Mouse (Mus musculus): ENCODE data around the gene Spint2. TPM values are rescaled to one million over a fixed set of nuclear protein-coding genes. Genes with fewer than 3 reads are reported as not detected.
"Not testable (repeated sequence)": the region's sequence is repeated elsewhere in the genome, so short reads cannot be mapped to it uniquely, and the experiment has no call there.

Gene Spint2
- polyA plus RNA-seq, 1 experiment from 2014 or later: 79.3 TPM

GRCm38 (mm10) chr7:29244732-29245416 lies 36.8 kb downstream of the Spint2 start:
- Histone ChIP-seq H3K27ac (replicated peaks) (no peak overlapping the region), H3K9me3 (no peaks in the 10 kb centered on the region), H3K4me1 (peaks cover 31% of the 10 kb centered on the region), H3K36me3 (replicated peaks) (peaks cover 44% of the 10 kb centered on the region), H3K4me3 (no peak overlapping the region), H3K27me3 (replicated peaks; ENCODE audit: low read depth, poor library complexity, severe bottlenecking) (peaks cover 25% of the 10 kb centered on the region)
- no peak for DNase-seq (ENCODE audit: low spot score)
- 84% methylated on average over 7 of the region's 7 CpGs for WGBS

- peak; percentile 99 for DNase-seq (ENCODE audit: low spot score)
- Histone ChIP-seq H3K9me3 (no peaks in the 10 kb centered on the region), H3K27ac (replicated peaks) (peak within 1 kb of the TSS; percentile 87), H3K36me3 (replicated peaks) (peaks cover 8% of the 10 kb centered on the region; the same call in 1 of the 2 replicates), H3K27me3 (replicated peaks; ENCODE audit: low read depth, poor library complexity, severe bottlenecking) (peaks cover 13% of the 10 kb centered on the region), H3K4me1 (peaks cover 13% of the 10 kb centered on the region), H3K4me3 (peak within 1 kb of the TSS; percentile 78)
- WGBS: under 1% methylated on average over 60 of the region's 60 CpGs
Observed at GRCm38 (mm10) chr7:29238019-29238967, 43.4 kb downstream of the Spint2 start, which contains the start of gene Yif1b. Gene Yif1b (plus strand): TSS chr7:29238329.

GRCm38 (mm10) chr7:29237596-29237995 lies 44.1 kb downstream of the Spint2 start:
- peak overlapping the region; percentile 78 for H3K4me3 ChIP-seq
- peak overlapping the region; percentile 87 for H3K27ac ChIP-seq (replicated peaks)
- not testable (repeated sequence) for DNase-seq (ENCODE audit: low spot score); H3K9me3 ChIP-seq; H3K36me3 ChIP-seq (replicated peaks)
- peaks cover 20% of the 10 kb centered on the region for H3K27me3 ChIP-seq (replicated peaks; ENCODE audit: low read depth, poor library complexity, severe bottlenecking)
- 34% methylated on average over 6 of the region's 6 CpGs for WGBS
- peaks cover 13% of the 10 kb centered on the region for H3K4me1 ChIP-seq

GRCm38 (mm10) chr7:29236593-29236992 lies 45.1 kb downstream of the Spint2 start:
- no peak overlapping the region for H3K4me3 ChIP-seq
- H3K9me3 ChIP-seq: no peaks in the 10 kb centered on the region

GRCm38 (mm10) chr7:29234661-29235060 lies 47.1 kb downstream of the Spint2 start:
- Histone ChIP-seq H3K9me3 (no peaks in the 10 kb centered on the region), H3K4me1 (peaks cover 25% of the 10 kb centered on the region), H3K36me3 (replicated peaks) (no peaks in the 10 kb centered on the region), H3K4me3 (no peak overlapping the region), H3K27me3 (replicated peaks; ENCODE audit: low read depth, poor library complexity, severe bottlenecking) (peaks cover 49% of the 10 kb centered on the region), H3K27ac (replicated peaks) (no peak overlapping the region)
- WGBS: 72% methylated on average over 5 of the region's 5 CpGs
- no peak for DNase-seq (ENCODE audit: low spot score)

More at GRCm38 (mm10) chr7:29236593-29236992, 45.1 kb downstream of the Spint2 start:
- Histone ChIP-seq H3K4me1 (peaks cover 22% of the 10 kb centered on the region), H3K27me3 (replicated peaks; ENCODE audit: low read depth, poor library complexity, severe bottlenecking) (peaks cover 30% of the 10 kb centered on the region), H3K27ac (replicated peaks) (no peak overlapping the region), H3K36me3 (replicated peaks) (peaks cover 4% of the 10 kb centered on the region; the same call in 1 of the 2 replicates)
- no peak for DNase-seq (ENCODE audit: low spot score)
- 85% methylated on average over 4 of the region's 4 CpGs for WGBS

GRCm38 (mm10) chr7:29233745-29234144 lies 48.0 kb downstream of the Spint2 start:
- H3K4me3 ChIP-seq: no peak overlapping the region
- DNase-seq (ENCODE audit: low spot score): no peak
- H3K36me3 ChIP-seq (replicated peaks): no peaks in the 10 kb centered on the region
- H3K9me3 ChIP-seq: no peaks in the 10 kb centered on the region
- peaks cover 56% of the 10 kb centered on the region for H3K27me3 ChIP-seq (replicated peaks; ENCODE audit: low read depth, poor library complexity, severe bottlenecking)
- no peak overlapping the region for H3K27ac ChIP-seq (replicated peaks)
- 85% methylated on average over 6 of the region's 6 CpGs for WGBS
- peaks cover 19% of the 10 kb centered on the region for H3K4me1 ChIP-seq

- H3K27ac ChIP-seq (replicated peaks): peak within 1 kb of the TSS; percentile 79
- H3K36me3 ChIP-seq (replicated peaks): no peaks in the 10 kb centered on the region
- WGBS: 1% methylated on average over 62 of the region's 62 CpGs
- peaks cover 56% of the 10 kb centered on the region for H3K27me3 ChIP-seq (replicated peaks; ENCODE audit: low read depth, poor library complexity, severe bottlenecking)
- H3K4me1 ChIP-seq: peaks cover 17% of the 10 kb centered on the region
- peak within 1 kb of the TSS; percentile 70 for H3K4me3 ChIP-seq
- no peaks in the 10 kb centered on the region for H3K9me3 ChIP-seq
- peak; percentile 49 for DNase-seq (ENCODE audit: low spot score)
Observed at GRCm38 (mm10) chr7:29232247-29233013, 49.3 kb downstream of the Spint2 start, which contains the start of gene Kcnk6. Gene Kcnk6 (minus strand): TSS chr7:29232515.

- Histone ChIP-seq H3K36me3 (replicated peaks) (no peaks in the 10 kb centered on the region), H3K4me1 (peaks cover 17% of the 10 kb centered on the region), H3K27ac (replicated peaks) (no peak overlapping the region), H3K9me3 (no peaks in the 10 kb centered on the region), H3K27me3 (replicated peaks; ENCODE audit: low read depth, poor library complexity, severe bottlenecking) (peaks cover 56% of the 10 kb centered on the region), H3K4me3 (peak overlapping the region; percentile 70; the same call in 1 of the 2 replicates)
- DNase-seq (ENCODE audit: low spot score): no peak
- 52% methylated on average over 3 of the region's 3 CpGs for WGBS
Observed at GRCm38 (mm10) chr7:29231517-29231916, 50.2 kb downstream of the Spint2 start.

- no peaks in the 10 kb centered on the region for H3K36me3 ChIP-seq (replicated peaks)
- 22% methylated on average over 3 of the region's 3 CpGs for WGBS
- no peak overlapping the region for H3K27ac ChIP-seq (replicated peaks)
- H3K9me3 ChIP-seq: no peaks in the 10 kb centered on the region
- DNase-seq (ENCODE audit: low spot score): no peak
- peaks cover 19% of the 10 kb centered on the region for H3K4me1 ChIP-seq
- no peak overlapping the region for H3K4me3 ChIP-seq
- H3K27me3 ChIP-seq (replicated peaks; ENCODE audit: low read depth, poor library complexity, severe bottlenecking): peaks cover 56% of the 10 kb centered on the region
Observed at GRCm38 (mm10) chr7:29230560-29230959, 51.2 kb downstream of the Spint2 start.

- 77% methylated on average over 4 of the region's 4 CpGs for WGBS
- H3K27me3 ChIP-seq (replicated peaks; ENCODE audit: low read depth, poor library complexity, severe bottlenecking): peaks cover 42% of the 10 kb centered on the region
- no peaks in the 10 kb centered on the region for H3K36me3 ChIP-seq (replicated peaks)
- H3K27ac ChIP-seq (replicated peaks): no peak overlapping the region
- H3K4me3 ChIP-seq: no peak overlapping the region
- DNase-seq (ENCODE audit: low spot score): no peak
- H3K4me1 ChIP-seq: peaks cover 31% of the 10 kb centered on the region
- H3K9me3 ChIP-seq: no peaks in the 10 kb centered on the region
Observed at GRCm38 (mm10) chr7:29228202-29228601, 53.5 kb downstream of the Spint2 start.

GRCm38 (mm10) chr7:29225520-29225919 lies 56.2 kb downstream of the Spint2 start:
- Histone ChIP-seq H3K9me3 (0 out of 2 replicates have a peak, but pooled peaks cover 3% of the 10 kb centered on the region), H3K27ac (replicated peaks) (peak overlapping the region; percentile 80), H3K4me3 (peak overlapping the region; percentile 51), H3K27me3 (replicated peaks; ENCODE audit: low read depth, poor library complexity, severe bottlenecking) (peaks cover 15% of the 10 kb centered on the region), H3K4me1 (peaks cover 19% of the 10 kb centered on the region), H3K36me3 (replicated peaks) (no peaks in the 10 kb centered on the region)
- 70% methylated on average over 13 of the region's 13 CpGs for WGBS
- DNase-seq (ENCODE audit: low spot score): no peak

Measured in embryonic facial prominence, embryonic 10.5 days (tissue).